Mouse (Mus musculus) NIH3T3 (cell line): ENCODE measurements around the gene Snip1.

Source experiments
- DNase-seq: peaks from one replicate; pipeline ENCODE4 v3.0.0-alpha.2; 2012; ENCODE audit warnings: low read depth

Gene Snip1

DNA sequence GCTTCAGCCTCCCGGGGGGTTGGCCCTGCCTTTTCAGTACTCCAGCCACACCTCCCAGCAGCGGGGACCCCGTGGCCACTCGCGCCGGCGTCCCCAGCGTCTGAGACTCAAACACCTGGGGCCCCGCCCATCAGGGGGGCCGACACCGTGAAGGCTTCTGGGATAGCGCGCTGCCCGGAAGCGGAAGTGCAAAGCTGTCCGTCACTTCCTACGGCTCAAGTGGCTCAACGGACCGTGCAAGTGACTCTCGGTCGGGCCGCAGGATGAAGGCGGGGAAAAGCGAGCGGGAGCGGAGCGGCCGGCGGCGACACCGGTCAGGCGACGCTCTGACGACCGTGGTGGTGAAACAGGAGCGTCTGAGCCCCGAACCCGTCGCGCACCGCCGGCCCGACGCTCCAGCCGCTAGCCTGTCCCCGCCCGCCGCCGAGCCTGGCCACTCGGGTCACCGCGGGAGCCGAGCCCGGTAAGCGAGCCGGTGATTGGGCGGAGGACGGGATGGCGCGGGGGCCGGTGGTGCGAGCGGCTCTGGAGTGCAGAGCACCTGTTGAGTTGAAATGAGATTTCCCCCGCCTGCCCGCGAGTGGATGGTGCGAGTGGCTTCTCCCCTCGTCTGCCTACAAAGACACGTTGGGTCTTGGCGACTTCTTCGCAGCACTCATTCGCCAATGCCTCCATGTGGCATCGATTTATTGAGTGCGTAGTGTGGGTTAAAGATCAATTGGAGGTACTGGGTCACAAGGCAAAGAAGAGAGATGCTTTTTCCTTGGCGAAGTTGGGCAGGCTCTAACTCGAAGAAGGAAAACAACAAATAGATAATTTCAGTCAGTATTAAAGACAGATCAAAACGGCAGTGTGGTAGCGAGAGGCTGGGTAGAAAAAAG, at the start of gene Snip1:
Gene Snip1 (plus strand): TSS at position 183 of the 881 bp plus-strand sequence.
- DNase-seq = peak; percentile 95

GRCm38 (mm10) chr4:125017431-125017830, 49.0 kb upstream of the Snip1 start:
- no peak for DNase-seq

DNA sequence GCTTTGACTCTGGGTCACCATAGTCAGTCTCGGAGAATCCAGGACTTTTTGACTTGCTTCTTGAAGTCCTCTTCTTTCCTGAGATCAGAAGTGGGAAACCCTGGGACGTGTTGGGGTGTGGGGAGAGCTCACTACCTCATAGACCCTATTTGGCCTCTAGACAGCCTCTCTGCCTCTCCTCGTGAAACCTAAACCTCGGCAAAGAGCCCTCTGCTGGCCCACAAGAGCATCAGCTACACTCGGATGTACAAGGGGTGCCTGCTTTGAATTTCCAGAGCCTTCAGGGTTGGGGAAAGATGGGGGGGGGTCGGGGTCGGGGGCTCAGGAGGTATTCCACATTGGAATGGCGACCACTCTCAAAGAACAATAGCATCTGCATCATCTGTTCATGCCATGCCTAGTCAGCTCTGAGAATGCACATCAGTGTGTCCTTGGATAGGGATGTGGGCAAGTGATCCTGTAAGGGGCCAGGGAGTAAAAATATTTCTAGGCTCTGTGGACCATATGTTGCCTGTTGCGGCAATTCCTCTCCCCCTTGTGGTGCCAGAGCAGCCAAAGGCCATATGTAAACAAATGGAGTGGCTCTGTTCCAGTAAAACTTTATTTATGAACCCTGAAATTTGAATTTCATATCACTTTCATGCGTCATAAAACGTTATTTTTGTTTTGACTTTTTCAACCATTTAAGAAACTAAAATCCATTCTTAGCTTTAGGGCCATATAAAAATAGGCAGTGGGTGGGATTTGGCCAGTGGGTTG, 45.5 kb upstream of the Snip1 start:
- DNase-seq = peak; percentile 87

- peak; percentile 98 for DNase-seq
Observed at GRCm38 (mm10) chr4:125029891-125030614, 36.4 kb upstream of the Snip1 start.

DNA sequence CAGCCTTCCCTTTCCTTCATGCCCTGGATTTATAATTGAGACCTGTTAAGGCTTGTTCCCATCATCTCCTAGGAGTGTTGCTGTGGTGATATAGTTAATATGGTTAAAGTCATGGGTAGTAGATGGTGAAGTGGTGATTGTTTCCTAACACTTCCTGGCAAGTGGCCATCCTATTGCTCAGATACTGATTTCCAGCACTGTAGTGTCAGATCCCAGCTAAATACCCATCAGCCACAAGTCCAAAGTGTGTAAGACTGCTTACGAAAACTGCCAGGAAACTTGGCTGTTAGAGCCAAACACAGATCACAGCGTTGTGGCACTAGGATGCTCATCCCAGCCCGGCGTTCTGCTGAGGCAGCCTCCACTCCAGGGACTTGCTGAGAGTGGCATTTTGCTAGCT, 32.1 kb upstream of the Snip1 start:
- peak; percentile 87 for DNase-seq

- DNase-seq = no peak
Observed at GRCm38 (mm10) chr4:125044454-125044853, 22.0 kb upstream of the Snip1 start.

- no peak for DNase-seq
Observed at GRCm38 (mm10) chr4:125055385-125055784, 11.1 kb upstream of the Snip1 start.

DNA sequence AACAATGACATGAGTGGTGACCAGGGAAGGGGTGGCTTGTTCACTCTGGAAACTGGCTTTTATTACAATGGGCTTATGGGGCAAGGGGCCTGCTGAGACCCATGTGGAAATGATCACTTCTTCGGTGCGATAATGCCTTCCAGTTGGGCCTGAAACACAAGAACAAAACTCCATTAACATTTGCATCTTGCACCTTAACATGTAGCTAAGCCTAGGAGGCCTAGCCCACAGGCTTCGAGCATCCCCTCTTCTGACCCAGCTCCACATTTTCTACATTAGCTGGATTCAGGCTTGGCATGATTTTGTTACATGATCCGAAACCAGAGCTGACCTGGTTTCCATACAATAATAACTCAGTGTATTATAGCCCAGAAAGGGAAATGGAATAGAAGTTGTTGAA, 10.0 kb upstream of the Snip1 start:
- DNase-seq = no peak

DNA sequence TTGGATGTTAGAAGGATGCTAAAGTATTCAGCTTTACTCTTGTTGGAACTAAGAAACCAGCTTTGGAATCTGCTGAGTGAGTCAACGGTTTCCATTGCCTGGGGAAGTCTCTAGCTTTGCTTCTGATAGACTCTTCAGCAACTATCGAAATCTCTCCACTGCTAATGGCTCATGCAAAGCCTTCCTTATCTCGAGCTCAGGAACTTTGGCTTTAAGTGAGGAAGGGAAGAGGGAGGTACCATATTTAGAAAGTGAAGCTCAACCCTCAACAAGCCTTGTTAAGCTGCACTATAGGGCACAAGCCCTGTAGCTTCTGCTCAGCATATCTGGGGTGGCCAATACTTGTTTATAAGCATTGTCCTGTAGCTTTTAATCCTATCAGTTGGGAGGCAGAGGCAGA, 9.2 kb upstream of the Snip1 start:
- DNase-seq = peak; percentile 62

DNA sequence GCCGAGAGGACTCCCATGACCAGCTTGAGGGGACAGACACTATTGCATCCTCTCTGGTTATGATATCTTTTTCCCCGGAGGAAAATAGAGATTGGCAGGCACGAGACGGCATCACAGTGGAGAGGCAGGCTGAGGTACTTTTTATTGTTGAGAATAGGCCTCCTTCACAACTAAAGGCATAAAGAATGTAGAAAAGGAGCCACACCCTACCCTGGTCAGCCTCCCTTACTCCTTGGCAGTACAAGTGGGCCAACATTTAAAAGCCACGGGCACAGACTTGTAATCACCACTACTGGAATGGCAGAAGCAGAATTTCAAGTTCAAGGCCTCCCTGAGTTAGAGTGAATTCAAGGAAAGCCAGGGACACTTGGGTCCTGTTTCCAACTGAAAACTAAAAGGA, 8.4 kb upstream of the Snip1 start:
- DNase-seq = no peak

DNA sequence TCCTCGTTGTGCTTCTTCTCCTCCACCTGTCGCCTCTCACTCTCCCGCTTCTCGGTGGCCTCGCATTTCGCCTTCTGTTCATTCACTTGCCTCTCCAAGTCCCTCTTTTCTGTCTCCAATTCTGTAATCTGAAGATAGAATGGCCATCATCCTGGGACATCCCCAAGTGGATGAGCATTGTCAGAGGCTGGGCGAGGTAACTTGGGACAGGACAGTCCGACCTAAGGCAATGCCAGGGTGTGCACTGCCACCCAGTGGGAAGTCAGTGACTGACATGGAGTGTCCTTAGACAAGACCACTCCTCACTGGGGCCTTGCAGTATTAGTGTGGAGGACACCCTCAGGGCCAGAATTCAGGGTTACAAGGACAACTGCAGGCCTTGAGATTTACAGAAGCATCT, 7.4 kb upstream of the Snip1 start:
- peak; percentile 87 for DNase-seq

- no peak for DNase-seq
Observed at GRCm38 (mm10) chr4:125063829-125064228, 2.6 kb upstream of the Snip1 start.

GRCm38 (mm10) chr4:125065517-125066307, 760 bp upstream of the Snip1 start, which contains the start of gene Dnali1:
TSS of gene Dnali1 (minus strand) at chr4:125065703.
- DNase-seq = peak; percentile 84

GRCm38 (mm10) chr4:125077700-125078099, 11.2 kb downstream of the Snip1 start:
- no peak for DNase-seq

- no peak for DNase-seq
Observed at GRCm38 (mm10) chr4:125078698-125079097, 12.2 kb downstream of the Snip1 start.

DNA sequence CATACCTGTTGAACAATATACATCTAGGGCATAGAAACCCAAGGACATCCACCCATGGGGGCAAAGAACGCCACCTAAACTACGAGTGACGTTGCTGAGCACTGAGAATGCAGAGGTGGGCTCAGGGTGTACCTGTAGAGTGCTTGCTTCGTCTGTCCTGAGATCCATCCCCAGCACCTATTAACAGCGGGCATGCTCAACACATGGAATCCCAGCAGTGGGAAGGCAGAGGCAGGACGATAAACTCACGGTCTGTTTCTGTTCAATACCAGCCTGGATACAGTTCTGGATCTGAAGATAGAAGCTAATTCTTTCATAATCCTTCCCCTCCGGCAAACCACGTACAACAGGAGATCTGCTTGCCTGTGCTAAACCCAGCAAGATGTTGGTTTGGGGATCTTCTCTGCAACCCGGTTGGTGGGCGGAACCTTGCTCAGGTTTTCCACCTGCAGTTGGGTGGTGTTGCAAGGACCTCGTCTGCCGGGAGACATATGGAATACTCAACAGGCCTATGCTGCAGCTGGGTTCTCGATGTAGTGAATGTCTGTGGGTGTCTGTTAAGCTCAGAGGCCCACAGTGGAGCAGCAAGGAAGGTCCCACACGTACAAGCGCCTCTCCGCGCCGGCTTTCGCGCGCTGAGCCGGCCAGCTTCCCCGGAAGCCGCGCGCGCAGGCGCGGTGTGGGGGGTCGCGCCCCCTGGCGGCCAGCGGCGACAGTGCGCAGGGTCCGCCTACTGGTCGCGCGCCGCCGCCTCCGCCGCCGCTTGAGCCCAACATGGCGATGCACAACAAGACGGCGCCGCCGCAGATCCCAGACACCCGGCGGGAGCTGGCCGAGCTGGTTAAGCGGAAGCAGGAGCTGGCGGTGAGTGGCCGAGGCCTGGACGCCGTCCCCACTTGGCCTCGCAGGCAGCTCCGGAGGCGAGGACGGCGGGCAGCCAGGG, 18.2 kb downstream of the Snip1 start, which contains the start of gene Meaf6:
Gene Meaf6 (plus strand): TSS at position 732 of the 943 bp plus-strand sequence.
- DNase-seq = peak; percentile 97

- no peak for DNase-seq
Observed at GRCm38 (mm10) chr4:125085346-125085841, 18.9 kb downstream of the Snip1 start.

DNA sequence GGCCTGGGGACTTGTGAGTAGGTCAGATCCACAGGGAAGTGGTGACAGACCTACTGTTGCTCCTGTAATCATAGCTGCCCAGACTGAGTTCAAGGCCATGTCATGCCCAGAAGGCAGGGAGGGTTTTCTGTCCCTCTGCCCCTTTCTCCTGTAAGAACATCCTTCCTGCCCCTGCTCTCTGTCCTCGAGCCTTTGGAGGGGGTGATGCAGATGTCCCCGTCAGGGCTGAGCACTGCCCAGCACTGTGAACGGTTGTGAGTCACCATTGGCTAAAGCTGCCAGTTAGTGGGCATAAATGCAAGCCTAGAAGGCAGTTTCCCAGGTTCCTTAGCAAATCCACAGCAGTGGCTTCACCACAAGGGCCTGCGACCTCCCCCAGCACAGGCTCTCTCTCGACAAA, 26.6 kb downstream of the Snip1 start:
- no peak for DNase-seq

DNA sequence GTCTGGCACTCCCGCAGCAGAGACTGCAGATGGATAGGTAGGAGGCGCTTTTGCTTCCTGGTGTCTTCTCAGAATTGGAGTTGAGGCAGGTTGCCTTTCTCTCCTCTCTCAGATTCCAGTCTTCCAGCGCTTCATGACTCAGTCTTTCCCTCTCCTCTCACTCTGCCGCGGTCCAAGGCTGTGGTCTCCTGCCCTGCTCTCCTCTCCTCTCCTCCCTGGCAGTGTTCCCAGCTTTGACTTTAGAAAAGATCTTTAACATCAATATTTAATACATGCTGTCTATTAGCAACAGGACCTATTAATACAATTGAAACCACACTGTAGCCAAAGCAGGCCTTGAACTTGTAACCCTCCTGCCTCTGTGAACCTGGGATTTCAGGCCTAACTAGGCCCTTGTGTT, 29.6 kb downstream of the Snip1 start:
- DNase-seq = peak; percentile 76

DNA sequence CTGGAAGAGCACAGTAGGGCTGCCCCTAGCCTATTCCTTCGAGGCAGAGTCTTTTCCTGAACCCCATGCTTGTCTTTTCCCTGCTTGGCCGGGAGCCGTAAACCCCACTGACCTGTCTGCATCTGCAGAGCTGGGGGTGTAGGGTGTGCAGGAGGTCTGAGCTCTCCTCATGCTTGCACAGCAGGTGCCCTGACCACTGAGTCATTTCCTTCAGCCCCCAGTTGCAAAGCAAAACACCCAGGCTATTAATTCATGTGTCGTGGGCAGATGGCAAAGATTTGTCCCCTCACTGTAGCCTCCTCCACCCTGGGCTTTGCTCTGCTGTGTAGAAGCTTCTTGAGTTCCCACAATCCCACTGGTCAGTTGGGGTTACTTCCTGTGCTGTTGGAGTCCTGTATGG, 30.9 kb downstream of the Snip1 start:
- DNase-seq = no peak
